Comparison of ENCODE assay signal across 9 mouse cellular contexts in genomic region chr11:109316921-109317320, GRCm38 (mm10). TPM values are rescaled to one million over a fixed set of nuclear protein-coding genes. Genes with fewer than 3 reads are reported as not detected.
A peak's percentile ranks its signal among the peaks of the same experiment; 100 is the strongest.
DNase-seq lines count a peak whose midpoint lies in the region; ATAC-seq and TF ChIP-seq lines count a peak whose summit lies in the region.
"Had no signal": no experiment of that assay in that cellular context is flagged by ENCODE, and none has a peak within 500 bp of the region (broad histone marks: within the 10 kb centered on the region; RNA-seq: fewer than 3 reads in every experiment).

No protein-coding gene starts in this region.

- H3K9ac ChIP-seq in heart, embryonic 11.5 days (ENCODE audit: low read depth, low read length), result no peak overlapping the region
- H3K9ac ChIP-seq in MEL (ENCODE audit: control insufficient read depth, low read depth, low read length, poor library complexity, severe bottlenecking), result no peak overlapping the region
- H3K9ac ChIP-seq: hindbrain, embryonic 15.5 days had no signal

- no peak overlapping the region for H3K4me3 ChIP-seq in heart, embryonic 11.5 days (ENCODE audit: low read depth, low read length)
- H3K4me3 ChIP-seq in MEL (ENCODE audit: control insufficient read depth in 1 of 2, insufficient read depth in 1 of 2, low read depth in 2 of 2, low read length in 2 of 2), result no peak overlapping the region
- H3K4me3 ChIP-seq: hindbrain, embryonic 15.5 days had no signal

- no peak for ATAC-seq in heart, embryonic 11.5 days (replicated peaks; ENCODE audit: insufficient number of reproducible peaks, low FRiP score, low TSS enrichment)

- TF ChIP-seq EP300 in MEL (IDR thresholded peaks at IDR 0.05; ENCODE audit: low read depth in 1 of 2, low read length in 2 of 2), result no peak

- H3K27ac ChIP-seq in heart, embryonic 11.5 days (ENCODE audit: low read depth, low read length), result no peak overlapping the region
- H3K27ac ChIP-seq in MEL (ENCODE audit: control insufficient read depth, low read depth, low read length), result no peak overlapping the region
- H3K27ac ChIP-seq: hindbrain, embryonic 15.5 days had no signal

- 32% methylated on average over 4 of the region's 4 CpGs for WGBS in heart, embryonic 11.5 days (ENCODE audit: insufficient replicate concordance)

- H3K27me3 ChIP-seq in heart, embryonic 11.5 days (ENCODE audit: control insufficient read depth, insufficient read depth, low read length), result peaks cover 5% of the 10 kb centered on the region
- H3K27me3 ChIP-seq in MEL (ENCODE audit: control insufficient read depth in 1 of 2, insufficient read depth in 2 of 2, low read length in 2 of 2), result no peaks in the 10 kb centered on the region; a peak in 1 of 4 replicates

- no peak for TF ChIP-seq POLR2A in MEL (IDR thresholded peaks at IDR 0.05; ENCODE audit: control insufficient read depth in 1 of 2, insufficient read depth in 1 of 2, low read depth in 1 of 2, low read length in 2 of 2, poor library complexity in 1 of 2)

- no peaks in the 10 kb centered on the region for H3K79me2 ChIP-seq in MEL (ENCODE audit: control insufficient read depth, insufficient read depth, low read length, poor library complexity)

- TF ChIP-seq RAD21 in MEL (IDR thresholded peaks at IDR 0.05; ENCODE audit: low read depth, low read length), result peak; percentile 63

- H3K4me1 ChIP-seq in heart, embryonic 11.5 days (ENCODE audit: control insufficient read depth, insufficient read depth, low read length), result no peaks in the 10 kb centered on the region
- no peaks in the 10 kb centered on the region for H3K4me1 ChIP-seq in MEL (ENCODE audit: control insufficient read depth in 1 of 2, insufficient read depth in 2 of 2, low read length in 2 of 2)

- H3K4me2 ChIP-seq in heart, embryonic 11.5 days, result no peak overlapping the region
- H3K4me2 ChIP-seq: hindbrain, embryonic 15.5 days had no signal

- H3K36me3 ChIP-seq in heart, embryonic 11.5 days (ENCODE audit: control insufficient read depth, insufficient read depth, low read length), result no peaks in the 10 kb centered on the region
- no peaks in the 10 kb centered on the region for H3K36me3 ChIP-seq in MEL (ENCODE audit: control insufficient read depth in 1 of 2, insufficient read depth in 2 of 2, low read length in 2 of 2)
- H3K36me3 ChIP-seq: hindbrain, embryonic 15.5 days had no signal

- intact Hi-C loops in heart, postnatal 10 days (cut with DNase I), result loop anchor here (5.0 kb wide), 2 partner anchors 125 to 545 kb away; no protein-coding TSS in a partner anchor
- intact Hi-C loops in left cerebral cortex, postnatal 36 days (cut with DNase I), result loop anchor here (5.0 to 10.0 kb wide), 3 partner anchors 105 to 548 kb away; partner anchors contain the start of gene Wipi1

- DNase-seq in heart, postnatal 10 days, result peak; percentile 65 to 69
- DNase-seq in 416B (ENCODE audit: low read depth), result peak; percentile 67
- DNase-seq in MEL (ENCODE audit: low read depth, low spot score), result peak; percentile 26
- DNase-seq in embryo, embryonic 10.5 days (ENCODE audit: low spot score), result peak; percentile 36
- peak; percentile 24 to 35 for DNase-seq in left cerebral cortex, postnatal 36 days (ENCODE audit: low spot score in 2 of 2)
- peak; percentile 61 for DNase-seq in testis, postnatal 10 days (ENCODE audit: low spot score)
- DNase-seq in yolk sac, embryonic 10.5 days (ENCODE audit: low spot score), result no peak

- H3K9me3 ChIP-seq in heart, embryonic 11.5 days (replicated peaks; ENCODE audit: control insufficient read depth, low read length), result no peaks in the 10 kb centered on the region
- H3K9me3 ChIP-seq in MEL (replicated peaks; ENCODE audit: insufficient read depth, low read length), result no peaks in the 10 kb centered on the region
- H3K9me3 ChIP-seq: hindbrain, embryonic 15.5 days had no signal

- TF ChIP-seq CTCF in MEL (IDR thresholded peaks at IDR 0.05 in 2 of 3, conservative IDR thresholded peaks at IDR 0.05 in 1 of 3; ENCODE audit: control insufficient read depth in 1 of 3, insufficient read depth in 1 of 3, low read depth in 2 of 3, low read length in 3 of 3, poor library complexity in 1 of 3, severe bottlenecking in 1 of 3), result peak in 2 of 3 experiments; percentile 48 to 64; a peak in 5 of 6 replicates

TF ChIP-seq in MEL, 35 proteins besides CTCF, POLR2A, EP300 and RAD21:
- no peak for TF ChIP-seq ELF1 (IDR thresholded peaks at IDR 0.05; ENCODE audit: low read depth, low read length)
- peak; percentile 83 for TF ChIP-seq SMC3 (IDR thresholded peaks at IDR 0.05; ENCODE audit: low read depth, low read length)
- no peak for TF ChIP-seq MYB (IDR thresholded peaks at IDR 0.05; ENCODE audit: low read depth, low read length)
- peak; percentile 73 for TF ChIP-seq ZC3H11A (IDR thresholded peaks at IDR 0.05; ENCODE audit: low read depth, low read length)
- no peak for TF ChIP-seq SIN3A (IDR thresholded peaks at IDR 0.05; ENCODE audit: low read length)
- no peak for TF ChIP-seq CHD1 (IDR thresholded peaks at IDR 0.05; ENCODE audit: low read depth, low read length)
- TF ChIP-seq BHLHE40 (IDR thresholded peaks at IDR 0.05; ENCODE audit: borderline replicate concordance, low read depth, low read length), result no peak

RNA-seq across cellular contexts. Expression of gene Rgs9, which starts 19.0 kb away (rescaled TPM):
- total RNA-seq in heart, postnatal 10 days (2021), result under 1 TPM; 0.62 to 0.69 TPM
- 0.40 and 0.72 TPM in 2 replicates for polyA plus RNA-seq in heart, embryonic 11.5 days (2014; fragmentation: Nextera tagmentation; extraction: Ambion mirVana)
- not detected in 2 replicates for total RNA-seq in MEL (2012; rRNA removed)
- polyA plus RNA-seq in MEL (2012; ENCODE audit: insufficient read depth in 1 of 2, insufficient read length in 2 of 2, low read depth in 1 of 2, low replicate concordance in 2 of 2, missing spikeins in 1 of 2), result not detected
- 10 to 100 TPM; 30.8 to 65.3 TPM for total RNA-seq in left cerebral cortex, postnatal 36 days (2021)

RNA-seq across cellular contexts. Expression of gene Gna13, which starts 45.7 kb away (rescaled TPM):
- total RNA-seq in heart, postnatal 10 days (2021), result 10 to 100 TPM; 45.7 to 48.7 TPM
- polyA plus RNA-seq in heart, embryonic 11.5 days (2014; fragmentation: Nextera tagmentation; extraction: Ambion mirVana), result 24.9 and 28.9 TPM in 2 replicates
- total RNA-seq in MEL (2012; rRNA removed), result 56.6 and 57.0 TPM in 2 replicates
- 100 to 1,000 TPM in 1 of 2 experiments, 10 to 100 TPM in 1; 51.0 to 102 TPM for polyA plus RNA-seq in MEL (2012; ENCODE audit: insufficient read depth in 1 of 2, insufficient read length in 2 of 2, low read depth in 1 of 2, low replicate concordance in 2 of 2, missing spikeins in 1 of 2)
- 10 to 100 TPM; 47.6 to 48.0 TPM for total RNA-seq in left cerebral cortex, postnatal 36 days (2021)

Comparison
In these comparisons a context has a peak if more than half of its experiments do, and no peak if none do; other contexts are left out.
1. RNA of gene Rgs9, which starts 19.0 kb away (total RNA-seq): 30.8 to 65.3 TPM in left cerebral cortex, postnatal 36 days; 0.62 to 0.69 TPM in heart, postnatal 10 days and not detected in MEL; every median in the first group is over 10 times any median in the second.